Mouse (Mus musculus) Patski (cell line): ENCODE data around the gene Gna13. TPM values are rescaled to one million over a fixed set of nuclear protein-coding genes. Genes with fewer than 3 reads are reported as not detected.

Source experiments
- ATAC-seq: fragments of 100-300 bp; one replicate; pipeline ENCODE4 v1.8.0; 2021
- CTCF ChIA-PET: fragments of 350-600 bp; sonication (Branson Sonifier 250); formaldehyde crosslinking; loops from one replicate; lab custom pipeline; 2022; ENCODE audit warnings: inconsistent platforms; lab: Charles Lee
- POLR2A ChIA-PET: fragments of 350-600 bp; sonication (Branson Sonifier 250); formaldehyde crosslinking; loops from one replicate; lab custom pipeline; 2022; ENCODE audit warnings: antibody characterized with exemption, inconsistent platforms; lab: Charles Lee
- DNase-seq: peaks from one replicate; pipeline ENCODE4 v3.0.0-alpha.2; 2011; ENCODE audit warnings: low read depth, low spot score
- H3K27me3 ChIP-seq: fragments of 371-371 bp; one replicate; pipeline ENCODE4 v1.5.1; 2021
- CTCF ChIP-seq: fragments of 100-300 bp; IDR thresholded peaks from one replicate; pipeline ENCODE4 v1.5.1; 2021
- in situ Hi-C: fragments of 300-500 bp; cut with MboI; formaldehyde crosslinking; loops from 3 replicates; pipeline ENCODE4 v1.11.1; 2018; ENCODE audit warnings: low pct_unique_long_range_greater_than_20kb, mixed read lengths
- polyA plus RNA-seq: library from polyadenylated mRNA; unstranded; gene quantifications from one replicate; pipeline ENCODE4 v1.2.3, GENCODE M21; 2021

The Gna13 gene
- polyA plus RNA-seq, 1 experiment from 2014 or later = 50.4 TPM

DNA sequence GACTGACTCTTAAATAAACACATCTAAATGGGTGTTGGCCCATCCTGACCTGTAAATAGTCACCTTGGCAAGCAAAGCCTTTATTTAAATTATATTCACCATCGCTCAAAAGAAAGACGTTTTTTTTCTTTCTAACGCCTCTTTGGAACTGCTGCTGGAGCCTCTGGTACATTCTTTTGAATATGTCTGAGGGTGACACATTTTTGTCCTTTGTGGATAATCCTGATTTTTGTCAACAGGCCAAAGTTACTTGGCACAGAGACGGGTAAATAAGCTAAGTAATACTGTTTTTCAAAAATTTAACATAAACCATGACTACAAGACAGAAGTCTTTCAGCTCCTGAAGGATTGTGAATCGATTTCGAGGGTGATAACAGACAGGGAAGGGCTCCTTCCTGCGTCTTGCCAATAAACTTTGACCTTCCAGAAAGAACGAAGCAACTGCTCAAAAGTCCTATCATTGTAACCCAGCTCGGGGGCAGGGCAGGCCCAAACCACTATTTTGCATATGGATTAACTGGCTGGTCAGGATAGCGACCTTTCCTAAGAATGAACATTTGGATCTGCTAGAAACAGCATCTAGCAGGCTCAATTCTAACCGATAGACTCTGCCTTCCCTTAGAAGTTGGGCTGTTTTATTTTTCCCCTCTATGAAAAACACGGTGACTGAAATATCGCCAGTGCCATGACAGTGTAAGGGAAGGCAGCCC is 3.4 kb upstream of the Gna13 start:
- no peak for DNase-seq
- no peaks in the 10 kb centered on the region for H3K27me3 ChIP-seq
- CTCF ChIA-PET = interaction anchor here (0.7 to 3.3 kb wide), 5 partner anchors 10 to 251 kb away, joined by 3 to 12 read pairs (median 3); no protein-coding TSS in a partner anchor
- ATAC-seq = no peak
- no peak for TF ChIP-seq CTCF
- POLR2A ChIA-PET = interaction anchor here (0.6 kb wide), 1 partner anchor 551 kb away, joined by 3 read pairs; no protein-coding TSS in a partner anchor
- in situ Hi-C loops = no loop called here

DNA sequence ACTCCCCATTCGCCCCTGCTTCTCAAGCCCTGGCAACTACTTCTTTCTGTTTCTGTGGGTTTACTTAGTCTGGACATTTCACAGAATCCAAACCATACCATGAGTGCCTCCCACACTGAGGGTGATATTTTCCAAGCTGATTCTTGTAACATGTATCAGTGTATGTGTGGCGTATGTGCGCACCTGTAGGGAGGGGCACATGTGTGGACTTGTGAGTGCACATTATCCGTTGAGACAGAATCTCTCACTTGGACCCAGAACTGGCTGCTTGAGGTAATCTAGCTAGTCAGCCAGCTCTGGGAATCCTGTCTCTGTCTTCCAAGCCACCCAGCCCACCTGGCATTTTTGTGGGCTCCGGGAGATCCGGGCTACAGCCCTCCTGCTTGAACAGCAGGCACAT is 2.5 kb upstream of the Gna13 start:
- ChIA-PET POLR2A (interaction anchor here (1.1 kb wide), 1 partner anchor 16 kb away, joined by 3 read pairs; no protein-coding TSS in a partner anchor), CTCF (interaction anchor here (1.3 to 3.3 kb wide), 3 partner anchors 10 to 31 kb away, joined by 3 to 12 read pairs (median 3); no protein-coding TSS in a partner anchor)
- no peaks in the 10 kb centered on the region for H3K27me3 ChIP-seq
- DNase-seq (no peak), ATAC-seq (no peak)
- TF ChIP-seq CTCF = no peak
- in situ Hi-C loops = loop anchor here (5.0 kb wide), 1 partner anchor 67 kb away; the partner anchor contains the start of gene Amz2

- no peak for TF ChIP-seq CTCF
- in situ Hi-C loops = loop anchor here (5.0 kb wide), 1 partner anchor 67 kb away; the partner anchor contains the start of gene Amz2
- ChIA-PET POLR2A (interaction anchor here (1.0 to 1.1 kb wide), 2 partner anchors 16 to 20 kb away, joined by 3 read pairs; no protein-coding TSS in a partner anchor), CTCF (interaction anchor here (1.3 to 3.3 kb wide), 3 partner anchors 9 to 31 kb away, joined by 3 to 12 read pairs (median 3); no protein-coding TSS in a partner anchor)
- no peaks in the 10 kb centered on the region for H3K27me3 ChIP-seq
- DNase-seq (no peak), ATAC-seq (no peak)
Observed at GRCm38 (mm10) chr11:109360581-109361040, 2.0 kb upstream of the Gna13 start.

- CTCF ChIA-PET = interaction anchor here (3.3 kb wide), 1 partner anchor 29 kb away, joined by 12 read pairs; no protein-coding TSS in a partner anchor
- no peak for DNase-seq
- POLR2A ChIA-PET = interaction anchor here (1.0 to 1.1 kb wide), 2 partner anchors 17 to 20 kb away, joined by 3 read pairs; no protein-coding TSS in a partner anchor
- ATAC-seq = no peak
- in situ Hi-C loops = loop anchor here (5.0 kb wide), 1 partner anchor 66 kb away; the partner anchor contains the start of gene Amz2
- H3K27me3 ChIP-seq = no peaks in the 10 kb centered on the region
- no peak for TF ChIP-seq CTCF
Observed at GRCm38 (mm10) chr11:109361241-109361630, 1.4 kb upstream of the Gna13 start.

DNA sequence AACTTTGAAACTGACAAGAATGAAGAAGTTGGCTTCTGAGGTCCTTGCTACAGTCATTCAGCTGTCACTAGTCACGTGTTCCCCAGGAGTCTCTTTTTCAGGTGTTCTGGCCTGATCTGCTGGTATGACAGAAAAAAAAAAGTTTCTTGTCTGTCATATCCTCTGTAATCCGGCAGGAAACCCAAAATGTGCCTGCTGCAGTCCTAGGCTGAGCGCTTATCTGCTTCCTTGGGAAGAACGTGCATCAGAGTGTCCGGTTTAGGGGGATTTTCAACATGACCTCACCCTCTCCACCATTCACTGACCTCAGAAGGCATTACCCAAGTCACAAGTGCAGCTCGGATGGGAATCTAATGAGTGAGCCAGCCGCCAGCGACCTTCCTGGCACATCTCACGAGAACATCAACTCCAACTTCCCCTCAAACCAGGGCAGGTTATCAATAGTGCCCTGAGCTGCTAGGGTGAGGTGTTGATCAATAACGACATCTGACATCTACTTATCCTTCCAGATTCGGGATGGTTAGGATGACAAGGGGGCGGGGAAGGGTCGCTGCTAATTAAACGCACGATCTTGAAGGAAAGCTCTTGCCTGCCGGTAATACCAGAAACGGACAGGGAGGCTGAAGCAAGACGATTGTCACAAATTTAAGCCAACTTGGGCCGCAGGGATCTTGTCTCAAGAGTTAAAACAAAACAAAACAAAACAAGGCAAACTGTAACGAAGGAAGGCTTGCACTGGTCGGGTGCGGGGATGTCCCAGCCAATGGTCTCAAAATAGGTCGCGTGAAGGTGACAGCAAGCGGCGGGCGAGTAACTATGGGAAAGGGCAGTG is 784 bp upstream of the Gna13 start:
- ChIA-PET POLR2A (interaction anchor here (1.0 kb wide), 1 partner anchor 21 kb away, joined by 3 read pairs; no protein-coding TSS in a partner anchor), CTCF (interaction anchor here (3.3 kb wide), 1 partner anchor 30 kb away, joined by 12 read pairs; no protein-coding TSS in a partner anchor)
- TF ChIP-seq CTCF = no peak
- DNase-seq (no peak), ATAC-seq (peak; percentile 60)
- in situ Hi-C loops = loop anchor here (5.0 kb wide), 1 partner anchor 65 kb away; the partner anchor contains the start of gene Amz2
- H3K27me3 ChIP-seq = no peaks in the 10 kb centered on the region

DNA sequence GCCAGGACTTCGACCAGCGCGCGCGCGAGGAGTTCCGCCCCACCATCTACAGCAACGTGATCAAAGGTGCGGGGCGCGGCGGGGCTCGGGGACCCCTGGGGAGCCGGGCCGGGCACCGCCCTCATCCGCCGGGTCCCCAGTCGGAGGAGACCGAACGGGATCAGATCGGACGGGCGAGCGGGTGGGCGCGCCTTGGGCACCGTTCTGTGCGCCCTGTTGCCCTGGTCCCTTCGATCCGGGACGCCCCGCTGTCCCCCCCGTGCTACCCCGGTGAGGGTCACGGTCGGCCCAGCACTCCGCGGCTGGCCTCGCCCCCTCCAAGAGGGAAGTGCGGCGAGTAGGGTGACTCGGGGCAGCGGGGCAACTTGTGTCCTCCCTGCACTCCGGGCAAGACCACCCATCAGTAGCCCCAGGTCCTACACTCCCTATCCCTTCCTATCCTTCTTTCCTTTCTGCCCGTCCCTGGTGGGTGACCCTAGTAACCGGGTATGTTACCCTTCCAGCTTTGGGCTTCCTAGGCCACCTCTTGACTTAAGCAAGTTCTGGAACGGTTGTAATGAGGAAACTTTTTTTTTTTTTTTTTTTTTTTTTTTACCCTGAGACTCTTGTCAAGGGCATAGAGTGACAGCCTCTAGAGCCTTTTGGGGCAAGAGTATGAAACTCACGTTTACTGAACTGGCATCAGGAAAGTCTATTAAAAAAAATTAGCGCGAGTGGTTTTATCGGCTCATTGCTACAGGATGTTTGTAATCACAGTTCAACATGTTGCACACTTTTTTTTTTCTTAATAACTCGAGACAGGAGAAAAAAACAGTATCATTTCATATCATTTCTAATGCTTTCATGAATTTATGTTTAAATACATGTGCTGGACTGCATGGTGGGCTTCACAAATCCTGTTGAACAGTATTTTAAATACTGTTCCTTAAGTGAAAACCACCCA is 831 bp downstream of the Gna13 start:
- ATAC-seq (peak; percentile 27), DNase-seq (no peak)
- POLR2A ChIA-PET = interaction anchor here (0.7 kb wide), 1 partner anchor 88 kb away, joined by 3 read pairs; no protein-coding TSS in a partner anchor
- H3K27me3 ChIP-seq = no peaks in the 10 kb centered on the region
- CTCF ChIA-PET = no interaction called here
- no peak for TF ChIP-seq CTCF
- in situ Hi-C loops = loop anchor here (5.0 kb wide), 1 partner anchor 64 kb away; the partner anchor contains the start of gene Amz2

DNA sequence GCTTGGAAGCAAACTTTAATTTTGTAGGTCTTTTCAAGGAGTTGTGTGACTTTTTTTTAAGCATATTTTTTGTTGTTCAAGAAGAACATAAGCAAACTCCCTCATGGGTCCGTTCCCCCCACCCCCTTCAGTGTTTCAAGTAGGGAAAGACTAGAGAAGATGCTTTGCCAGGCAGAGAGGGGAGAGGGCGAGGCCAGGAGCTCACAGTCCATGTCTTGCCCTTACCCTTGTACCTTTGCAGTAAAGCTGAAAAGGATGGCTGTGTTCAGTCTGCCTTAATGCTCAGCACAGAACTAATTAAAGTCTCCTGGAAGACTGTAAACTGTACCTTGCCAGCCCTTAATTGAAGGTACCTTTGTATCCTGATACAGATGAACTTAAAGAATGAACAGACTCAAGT is 1.7 kb downstream of the Gna13 start:
- POLR2A ChIA-PET = no interaction called here
- in situ Hi-C loops = loop anchor here (5.0 kb wide), 1 partner anchor 63 kb away; the partner anchor contains the start of gene Amz2

DNA sequence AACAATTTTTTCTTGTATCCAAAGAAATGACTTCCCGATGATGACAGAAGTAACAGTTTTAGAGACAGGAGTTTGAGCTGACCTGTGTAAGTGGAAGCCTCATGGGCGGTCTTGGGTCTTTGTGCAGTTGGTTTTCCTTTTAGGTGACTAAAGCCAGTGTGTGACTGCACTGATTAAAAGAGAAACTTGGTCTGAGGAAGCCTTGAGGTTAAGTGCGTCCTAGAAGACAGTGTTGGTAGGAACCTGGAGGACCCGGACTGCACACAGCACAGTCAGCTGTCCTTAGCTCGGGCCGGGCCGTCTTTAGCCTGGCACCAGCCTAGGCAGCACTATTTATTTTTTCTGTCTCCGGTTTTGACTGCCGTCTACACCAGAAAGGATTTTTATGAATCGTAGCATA is 2.2 kb downstream of the Gna13 start:
- no peaks in the 10 kb centered on the region for H3K27me3 ChIP-seq
- in situ Hi-C loops = loop anchor here (5.0 kb wide), 1 partner anchor 62 kb away; the partner anchor contains the start of gene Amz2
- CTCF ChIA-PET = no interaction called here
- ATAC-seq (no peak), DNase-seq (no peak)
- no peak for TF ChIP-seq CTCF
- POLR2A ChIA-PET = no interaction called here

More for the DNA sequence above, 1.7 kb downstream of the Gna13 start:
- DNase-seq (no peak), ATAC-seq (no peak)
- TF ChIP-seq CTCF = no peak
- CTCF ChIA-PET = no interaction called here
- H3K27me3 ChIP-seq = no peaks in the 10 kb centered on the region

- TF ChIP-seq CTCF = no peak
- CTCF ChIA-PET = interaction anchor here (0.8 kb wide), 1 partner anchor 18 kb away, joined by 3 read pairs; no protein-coding TSS in a partner anchor
- in situ Hi-C loops = no loop called here
- DNase-seq (no peak), ATAC-seq (no peak)
- POLR2A ChIA-PET = interaction anchor here (1.3 kb wide), 1 partner anchor 16 kb away, joined by 3 read pairs; no protein-coding TSS in a partner anchor
- H3K27me3 ChIP-seq = no peaks in the 10 kb centered on the region
Observed at GRCm38 (mm10) chr11:109365818-109366217, 3.2 kb downstream of the Gna13 start.
